Mouse (Mus musculus) spleen, postnatal 10 days (tissue): ENCODE data around the gene Serinc2.

Experiments used
- DNase-seq, 2 experiments: peaks; one replicate each; pipeline ENCODE4 v3.0.0; 2021 to 2022; ENCODE audit warnings: low spot score in 2 of 2

Gene Serinc2

DNA sequence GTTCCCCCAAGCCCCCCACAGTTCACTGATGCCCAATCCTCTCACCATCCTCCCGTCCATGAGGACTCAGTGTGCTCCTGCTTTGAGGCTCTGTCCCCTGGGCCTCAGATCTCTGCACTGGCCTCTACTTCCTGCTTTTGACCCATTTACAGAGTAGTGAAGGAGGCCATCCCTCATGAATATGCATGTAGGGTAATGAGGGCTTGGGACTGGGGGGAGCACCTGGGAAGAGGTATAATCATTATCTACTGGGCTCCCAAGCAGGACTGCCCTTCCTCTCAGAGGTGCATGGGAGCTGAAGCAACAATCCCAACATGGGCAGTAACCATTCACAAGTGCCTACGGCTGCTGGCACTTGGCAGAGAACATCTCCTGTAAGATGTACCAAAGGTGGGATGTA, at the start of gene Serinc2:
Serinc2 (minus strand) TSS at position 101 of the 400 bp plus-strand sequence.
- no peak for DNase-seq

DNA sequence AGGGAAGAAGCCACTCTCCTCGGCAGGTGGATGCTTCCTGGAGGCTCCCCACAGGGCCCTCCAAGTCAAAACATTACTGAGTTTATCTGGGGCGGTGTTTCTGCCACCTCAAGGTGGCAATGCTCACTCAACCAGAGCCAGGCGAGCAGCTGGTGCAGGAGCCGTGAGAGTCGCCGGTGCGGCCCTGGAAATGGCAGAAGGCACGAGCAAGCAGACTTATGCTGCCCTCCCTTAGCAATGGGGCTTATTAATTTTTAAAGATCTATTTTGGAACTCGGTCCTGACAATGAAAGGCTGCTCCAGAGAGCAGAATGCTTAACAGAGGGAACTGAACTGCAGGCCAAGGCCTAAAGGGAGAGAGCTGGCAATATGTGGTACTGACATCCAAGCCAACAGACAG, 48.4 kb upstream of the Serinc2 start:
- DNase-seq = no peak

DNA sequence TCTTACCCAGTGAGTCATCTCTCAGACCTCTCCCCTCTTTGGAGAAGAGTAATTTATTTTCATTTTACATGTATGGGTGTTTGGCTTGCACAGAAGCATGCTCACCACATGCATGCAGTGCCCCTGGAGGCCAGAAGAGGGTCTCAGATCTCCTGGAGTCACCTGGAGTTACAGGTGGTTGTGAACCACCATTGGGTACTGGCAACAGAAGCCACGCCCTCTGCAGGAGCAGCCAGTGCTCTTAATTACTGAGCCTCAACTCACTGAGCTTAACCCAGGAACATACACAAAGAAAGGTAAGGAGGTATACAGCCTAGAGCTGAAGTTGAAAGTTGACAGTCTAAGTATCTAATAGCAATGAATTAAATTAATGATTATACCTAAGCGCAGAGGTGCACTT, 46.4 kb upstream of the Serinc2 start:
- DNase-seq = no peak

DNA sequence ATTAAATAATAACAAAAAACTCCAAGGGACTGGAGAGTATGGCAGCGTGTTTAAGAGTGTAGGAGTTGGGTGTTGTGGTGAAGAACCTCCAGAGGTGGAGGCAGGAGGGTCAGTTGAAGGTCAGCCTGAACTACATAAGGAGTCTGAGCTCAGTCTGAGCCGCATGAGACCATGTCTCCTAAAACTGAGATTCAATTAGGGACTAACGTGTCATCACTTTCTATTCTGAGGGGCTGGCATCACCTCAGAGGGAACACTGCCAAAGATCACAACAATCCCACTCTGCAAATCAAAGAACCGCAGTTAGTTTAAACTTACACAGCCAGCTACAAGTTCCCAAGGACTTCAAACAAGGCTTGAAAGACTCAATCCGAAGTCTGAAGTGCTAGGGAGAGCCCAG, 44.6 kb upstream of the Serinc2 start:
- DNase-seq = no peak

DNA sequence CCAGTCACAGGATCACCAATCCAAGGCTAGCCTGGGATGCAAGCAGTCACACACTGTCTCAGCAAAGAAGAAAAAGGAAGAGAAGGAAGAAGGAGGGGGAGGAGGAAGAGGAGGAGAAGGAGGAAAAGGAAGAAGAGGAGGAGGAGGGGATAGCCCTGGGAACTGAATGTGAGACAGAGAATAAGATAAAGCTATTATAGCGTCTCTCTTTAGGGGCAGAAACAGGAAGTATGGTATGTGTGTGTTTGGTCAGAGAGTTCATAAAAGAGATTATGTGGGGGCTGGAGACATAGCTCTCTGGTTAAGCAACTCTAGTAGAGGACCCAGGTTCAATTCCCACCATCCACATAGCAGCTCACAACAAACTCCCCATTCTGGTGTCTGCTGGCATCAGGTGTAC, 44.2 kb upstream of the Serinc2 start:
- DNase-seq = peak in 1 of 2 experiments; percentile 5

DNA sequence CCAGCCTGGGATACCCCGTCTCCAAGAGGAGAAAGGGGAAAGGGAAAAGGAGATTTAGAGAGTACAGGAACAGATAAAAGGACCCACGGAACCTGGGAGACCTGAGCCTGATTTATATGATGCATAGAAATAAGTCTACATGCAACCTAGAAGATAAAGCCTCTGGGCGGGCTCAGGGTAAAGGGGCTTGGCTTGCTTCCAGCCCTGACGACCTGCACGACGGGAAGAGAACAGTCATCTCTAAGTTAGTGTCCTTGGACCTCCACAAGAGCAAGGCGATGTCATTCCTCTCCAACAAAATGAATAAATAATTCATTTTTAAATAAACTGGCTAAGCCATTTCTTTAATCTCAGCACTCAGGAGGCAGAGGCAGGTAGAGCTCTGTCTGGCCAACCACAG, 43.6 kb upstream of the Serinc2 start:
- DNase-seq = peak in 1 of 2 experiments; percentile 3

DNA sequence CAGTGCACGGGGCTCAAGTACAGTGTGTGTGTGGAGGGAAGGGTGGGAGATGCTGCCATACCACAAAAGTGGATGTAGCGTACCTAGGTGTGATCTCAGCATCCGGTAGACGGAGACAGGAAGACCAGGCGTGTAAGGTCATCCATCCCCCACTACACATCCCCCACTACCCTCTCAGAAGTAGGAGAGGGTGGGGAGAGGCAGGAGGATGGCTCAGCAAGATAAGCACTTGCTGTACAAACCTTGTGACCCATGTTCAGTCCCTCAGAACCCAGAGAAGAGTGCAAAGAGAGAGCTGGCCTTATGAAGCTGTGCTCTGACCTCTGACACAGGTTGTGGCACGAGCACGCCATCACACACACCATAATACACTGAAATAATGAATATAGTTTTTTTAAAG, 42.6 kb upstream of the Serinc2 start:
- DNase-seq = peak in 1 of 2 experiments; percentile 3

DNA sequence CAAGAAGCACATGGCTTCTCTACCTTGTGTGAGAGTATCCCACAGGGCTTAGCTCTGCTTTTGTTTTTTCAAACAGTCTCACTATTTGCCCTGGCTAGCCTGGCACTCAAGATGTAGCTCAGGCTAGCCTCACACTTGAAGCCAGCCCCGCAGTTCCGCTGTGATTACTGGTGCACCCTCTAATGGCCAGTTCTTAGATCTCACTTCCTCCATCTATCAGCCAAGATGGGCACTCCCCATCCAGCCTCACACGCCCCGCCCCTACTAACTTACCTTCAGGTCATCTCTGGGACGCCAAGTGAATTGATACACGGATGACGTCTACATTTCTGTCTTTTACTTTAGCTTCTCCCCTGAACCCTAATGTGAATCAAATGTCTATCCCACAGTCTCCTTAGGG, 40.6 kb upstream of the Serinc2 start:
- DNase-seq = peak in 1 of 2 experiments; percentile 2

DNA sequence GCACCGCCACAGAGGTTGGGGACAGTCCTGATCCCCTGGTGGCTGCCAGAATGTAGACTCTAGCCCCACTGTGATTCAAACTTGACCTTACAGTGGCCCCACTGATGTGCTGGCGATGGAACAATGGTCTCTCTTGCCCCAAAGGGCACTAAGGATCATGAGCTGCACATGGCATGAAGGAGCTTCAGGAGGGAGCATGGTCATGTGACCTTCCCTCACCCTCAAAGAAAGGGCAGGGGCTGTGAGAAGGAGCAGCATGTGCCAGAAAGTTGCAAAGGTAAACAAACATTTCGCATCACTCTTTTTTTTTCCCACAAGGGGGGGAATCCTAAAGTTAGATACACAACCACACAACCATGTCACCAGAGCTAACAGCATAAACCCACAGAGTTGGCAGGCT, 39.1 kb upstream of the Serinc2 start:
- DNase-seq = no peak

DNA sequence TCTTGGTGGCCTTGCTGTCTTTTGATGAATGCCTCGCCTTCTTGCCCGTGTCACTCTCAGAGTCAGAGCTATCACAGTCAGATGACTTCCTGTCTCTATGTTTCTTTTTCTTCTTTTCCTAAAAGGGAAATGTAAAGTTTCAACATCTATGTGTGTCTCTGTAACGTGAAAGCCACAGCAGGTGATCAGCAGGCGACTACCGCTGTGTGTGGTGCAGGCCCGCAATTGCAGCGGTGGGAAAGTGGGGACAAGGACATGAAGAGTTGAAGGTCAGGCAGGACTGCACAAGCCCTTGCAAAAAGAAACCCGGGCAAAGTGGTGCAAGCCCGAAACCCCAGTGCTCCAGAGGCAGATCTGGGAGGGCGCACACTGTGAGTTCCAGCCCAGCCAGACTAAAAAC, 37.7 kb upstream of the Serinc2 start:
- no peak for DNase-seq

DNA sequence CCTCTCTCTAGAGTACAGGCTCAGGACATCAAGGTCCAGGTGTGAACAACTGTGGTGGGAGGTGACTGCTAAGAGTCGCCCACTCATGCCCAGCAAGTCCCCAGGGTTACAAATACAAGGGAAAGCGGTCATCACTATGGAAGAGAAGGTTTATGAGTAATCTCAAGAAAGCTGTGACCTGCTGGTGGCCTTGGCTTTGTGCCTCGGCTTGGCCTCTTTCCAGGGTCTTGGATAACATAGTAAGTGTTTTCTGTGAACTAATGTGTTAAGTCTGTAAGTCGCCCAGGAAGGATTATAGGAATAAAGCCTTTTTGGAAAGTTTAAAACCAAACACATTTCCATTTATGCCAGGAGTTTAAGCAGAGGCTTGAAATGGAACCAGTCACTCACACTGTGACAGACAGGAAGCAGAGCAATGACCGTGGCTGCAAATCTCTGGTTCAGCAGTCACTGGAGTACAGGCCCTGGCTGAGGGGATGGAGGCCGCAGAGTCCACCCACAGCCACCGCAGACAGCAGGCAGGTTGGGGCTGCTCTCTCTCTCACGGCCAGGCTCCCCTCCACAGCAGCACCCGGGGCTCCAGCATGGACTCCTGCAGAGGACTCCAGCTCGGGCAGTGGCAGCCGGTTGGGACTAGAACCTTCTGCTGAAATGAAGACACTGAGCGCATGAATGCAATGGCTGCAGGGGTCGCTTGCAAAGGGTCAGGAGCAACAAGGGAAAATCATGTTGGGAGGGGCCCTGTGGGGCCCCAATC, 36.9 kb upstream of the Serinc2 start:
- DNase-seq = peak in 1 of 2 experiments; percentile 53

DNA sequence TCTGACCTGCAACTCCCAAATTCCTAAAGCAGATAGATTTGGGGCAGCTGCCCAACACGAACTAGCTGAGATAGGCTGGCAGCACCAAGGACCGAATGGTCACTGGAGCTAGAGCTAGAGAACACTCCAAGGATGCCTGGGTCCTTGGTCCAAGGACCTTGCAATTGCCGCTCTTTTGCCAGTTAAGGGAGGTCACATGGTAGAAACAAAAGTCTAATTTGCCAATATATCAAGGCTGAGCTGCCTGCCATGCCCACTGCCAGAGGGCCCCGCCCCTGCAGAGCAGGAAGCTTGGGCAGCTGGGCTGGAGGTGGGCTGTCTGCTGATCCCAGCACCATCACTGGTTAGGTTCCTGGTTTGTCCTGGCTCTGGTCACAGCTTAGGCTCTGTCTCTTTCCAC, 34.5 kb upstream of the Serinc2 start:
- DNase-seq = no peak

DNA sequence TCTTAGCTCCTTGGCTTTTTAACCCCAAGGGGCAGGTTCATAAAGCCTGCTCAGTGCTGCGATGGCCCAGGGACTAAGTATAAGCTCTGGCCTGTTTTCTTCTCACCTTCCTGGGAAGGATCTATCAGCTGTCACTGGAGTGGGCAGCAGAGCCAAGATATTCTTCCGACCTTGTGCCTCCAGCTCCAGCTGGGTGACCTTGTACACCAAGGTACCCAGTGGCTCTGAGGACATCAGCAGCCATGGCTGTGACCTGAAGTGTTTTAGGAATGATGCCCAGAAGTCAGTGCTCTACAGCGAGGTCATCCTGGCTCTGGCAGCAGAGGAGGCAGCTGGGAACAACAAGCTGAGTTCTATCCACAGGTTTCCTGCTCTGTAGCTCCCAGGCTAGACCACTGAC, 33.5 kb upstream of the Serinc2 start:
- no peak for DNase-seq

DNA sequence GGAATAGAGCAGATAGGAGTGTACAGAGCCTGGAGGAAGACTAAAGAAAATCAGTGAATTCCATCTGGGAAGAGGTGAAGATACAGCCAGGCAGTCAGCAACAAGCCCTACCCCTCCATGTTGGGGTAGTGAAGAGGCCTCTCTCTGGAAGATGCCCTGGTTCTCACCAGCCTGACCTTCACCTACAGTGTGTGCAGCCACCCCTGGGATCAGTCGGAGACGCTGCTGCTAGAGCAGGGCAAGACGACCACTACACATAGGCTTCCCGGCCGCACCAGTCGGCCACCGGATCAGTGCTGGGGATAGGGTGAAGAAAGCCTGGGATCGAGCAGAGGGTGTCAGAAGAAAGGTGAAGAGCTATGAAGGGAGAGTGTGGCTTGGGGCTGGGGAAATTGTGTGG, 30.2 kb upstream of the Serinc2 start:
- DNase-seq = no peak

DNA sequence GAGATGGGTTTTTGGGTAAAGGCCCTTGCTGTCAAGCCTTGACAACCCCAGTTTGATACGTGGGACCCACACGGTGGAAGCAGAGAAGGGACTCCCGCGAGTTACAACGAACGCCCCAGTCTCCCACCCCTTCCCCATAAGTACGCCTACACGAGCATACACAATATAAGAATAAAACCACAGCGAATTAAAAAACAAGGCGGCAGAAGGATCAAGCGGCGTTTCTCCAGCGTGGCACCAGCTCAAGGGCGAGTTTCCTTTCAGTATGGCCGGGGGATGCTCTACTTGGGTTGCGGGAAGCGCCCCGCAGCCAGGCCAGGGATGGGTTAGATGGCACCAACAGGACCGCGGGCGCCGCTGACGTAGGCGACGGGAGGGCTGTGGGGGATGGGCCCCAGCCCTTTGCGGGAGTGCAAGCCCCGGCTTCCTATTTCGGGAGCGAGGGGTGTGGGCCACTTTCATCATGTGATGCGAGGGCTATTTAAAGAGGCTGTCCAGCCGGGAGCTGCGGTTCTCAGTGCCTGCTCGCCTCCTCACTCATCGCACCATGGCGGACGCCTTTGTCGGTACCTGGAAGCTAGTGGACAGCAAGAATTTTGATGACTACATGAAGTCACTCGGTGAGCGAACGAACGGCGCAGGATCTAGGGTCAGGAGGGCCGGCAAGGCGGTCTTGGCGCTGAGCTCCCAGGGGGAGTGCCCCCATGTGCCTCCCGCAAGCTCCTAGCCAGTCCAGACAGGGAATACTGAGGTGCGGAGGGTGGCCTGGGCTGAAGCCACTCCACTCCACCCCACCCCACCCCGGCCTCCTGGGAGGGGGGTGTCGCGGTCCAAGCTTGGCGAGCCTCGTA, 29.5 kb upstream of the Serinc2 start, which contains the start of the genes Fabp3 and Gm10570:
Fabp3 (plus strand) TSS at position 365 of the 851 bp plus-strand sequence.
Gm10570 (minus strand) TSS at position 444 of the 851 bp plus-strand sequence.
- peak in 1 of 2 experiments; percentile 24 for DNase-seq

DNA sequence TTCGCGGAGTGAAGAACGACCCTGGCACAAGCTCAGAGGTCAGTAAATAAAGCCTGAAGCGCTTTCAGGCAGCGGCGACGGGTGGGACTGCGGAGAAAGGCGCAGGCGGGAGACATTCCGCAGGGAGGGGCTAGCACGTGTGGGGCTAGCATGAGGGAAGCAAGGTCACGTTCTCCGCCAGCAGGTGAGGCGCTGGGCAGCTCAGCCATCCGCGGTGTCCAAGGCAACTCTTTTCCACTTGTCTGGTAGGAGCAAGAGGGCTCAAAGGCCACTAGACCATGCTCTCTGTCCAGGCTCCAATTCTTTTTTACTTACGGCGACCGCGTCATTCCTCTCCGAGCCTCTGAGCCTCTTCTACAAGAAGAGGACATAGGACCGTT, 28.8 kb upstream of the Serinc2 start:
- peak in 1 of 2 experiments; percentile 59 for DNase-seq

DNA sequence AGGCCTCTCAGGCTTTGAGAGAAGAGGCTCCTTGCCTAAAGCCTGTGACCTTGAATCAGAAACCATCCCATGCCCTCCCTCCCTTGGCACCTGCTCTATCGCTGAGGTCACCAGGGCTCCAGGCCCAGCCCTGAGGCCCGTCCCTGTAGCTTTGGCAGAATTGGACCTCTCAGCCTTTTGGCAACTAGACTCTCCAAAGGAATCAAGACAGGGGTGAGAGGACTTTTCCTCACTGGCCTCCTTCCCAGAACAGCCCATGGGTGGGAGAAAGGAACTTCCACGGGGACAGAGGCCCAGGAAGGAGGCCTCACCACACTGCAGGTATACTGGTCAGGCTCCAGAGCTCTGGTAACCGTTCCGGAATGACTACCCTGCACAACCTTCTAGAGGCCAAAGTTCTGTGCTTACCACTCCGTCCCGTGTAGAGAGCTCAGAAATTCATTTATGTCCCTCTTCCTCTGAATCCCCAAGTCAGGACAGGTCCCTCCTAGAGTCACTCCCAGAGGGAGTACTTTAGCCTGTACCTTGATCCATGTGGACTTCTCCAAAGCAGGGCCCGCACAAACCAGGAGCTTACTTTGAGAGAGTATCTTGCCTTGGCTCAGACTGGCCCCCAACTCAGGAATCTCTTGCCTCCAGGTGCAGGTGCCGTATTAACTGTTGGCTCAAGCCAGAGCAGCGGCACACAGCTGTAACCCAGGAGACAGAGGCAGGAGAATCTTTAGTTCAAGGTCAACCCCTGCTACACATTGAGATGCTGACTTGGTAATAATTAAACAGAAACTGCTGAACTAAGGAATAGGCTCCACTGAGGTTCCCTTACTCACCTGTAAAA, 28.0 kb upstream of the Serinc2 start:
- no peak for DNase-seq

DNA sequence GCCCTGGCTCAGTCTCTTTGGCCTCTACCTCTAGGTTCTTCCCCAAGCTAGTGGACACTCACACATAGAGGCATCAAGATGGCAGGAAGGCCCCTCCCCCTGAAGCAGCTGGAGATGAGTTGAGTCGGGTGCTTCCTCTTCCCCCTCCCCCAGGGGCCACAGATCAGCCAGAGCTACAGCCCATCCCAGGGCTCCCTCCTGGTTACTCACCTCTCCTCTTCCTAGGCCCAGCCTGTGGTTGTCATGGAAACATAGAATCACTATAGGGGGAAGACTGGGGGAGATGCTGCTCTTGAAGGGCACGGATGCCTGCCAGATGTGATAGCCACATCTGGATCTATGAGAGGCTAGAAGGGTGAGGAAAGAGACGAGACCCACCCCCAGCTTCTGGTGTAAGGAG, 25.7 kb upstream of the Serinc2 start:
- no peak for DNase-seq

DNA sequence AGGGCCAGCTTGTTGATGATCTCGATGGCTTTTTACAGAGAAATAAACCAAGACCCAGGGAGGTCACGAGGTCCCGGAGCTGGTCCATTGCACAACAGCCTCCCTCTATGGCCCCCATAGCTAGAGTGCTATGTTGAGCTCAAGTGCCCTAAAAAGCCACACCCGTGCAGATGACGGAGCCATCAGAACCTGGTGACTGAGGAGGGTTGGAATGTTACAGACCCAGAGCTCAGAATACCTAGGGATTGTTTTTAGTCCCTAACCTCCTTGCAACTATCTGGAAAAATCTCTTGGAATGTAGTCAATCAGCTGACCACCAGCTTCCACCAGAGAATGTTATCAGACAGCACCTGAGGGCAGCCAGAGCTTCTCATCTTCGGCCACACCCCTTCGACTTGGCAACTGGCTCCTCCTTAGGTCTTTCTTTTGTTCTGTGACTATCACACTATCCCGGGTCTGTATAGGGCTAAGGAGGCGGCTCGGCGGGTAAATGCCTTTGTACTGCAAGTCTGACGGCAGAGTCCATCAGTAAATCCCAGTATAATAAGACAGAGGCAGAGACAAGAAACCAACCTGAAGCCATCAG, 23.4 kb upstream of the Serinc2 start:
- no peak for DNase-seq

DNA sequence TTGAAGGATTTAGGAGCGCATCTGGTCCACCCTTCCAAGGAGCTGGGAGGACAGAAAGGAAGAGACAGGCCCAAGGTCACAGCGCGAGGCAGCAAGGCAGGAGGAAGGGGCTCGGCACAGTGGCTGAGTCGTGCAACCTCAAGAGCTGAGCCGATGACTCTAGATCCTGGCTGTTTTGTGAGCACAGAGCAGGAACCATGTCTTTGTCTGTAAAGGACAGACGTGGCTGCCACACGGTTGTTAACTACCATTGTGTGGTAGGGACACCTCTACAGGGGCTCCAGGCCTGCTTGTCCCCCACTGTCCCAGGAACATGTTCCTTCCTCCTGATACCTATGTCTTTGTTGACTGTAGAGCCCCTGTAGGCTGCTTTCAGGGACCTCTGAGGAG, 20.6 kb upstream of the Serinc2 start:
- DNase-seq = no peak

DNA sequence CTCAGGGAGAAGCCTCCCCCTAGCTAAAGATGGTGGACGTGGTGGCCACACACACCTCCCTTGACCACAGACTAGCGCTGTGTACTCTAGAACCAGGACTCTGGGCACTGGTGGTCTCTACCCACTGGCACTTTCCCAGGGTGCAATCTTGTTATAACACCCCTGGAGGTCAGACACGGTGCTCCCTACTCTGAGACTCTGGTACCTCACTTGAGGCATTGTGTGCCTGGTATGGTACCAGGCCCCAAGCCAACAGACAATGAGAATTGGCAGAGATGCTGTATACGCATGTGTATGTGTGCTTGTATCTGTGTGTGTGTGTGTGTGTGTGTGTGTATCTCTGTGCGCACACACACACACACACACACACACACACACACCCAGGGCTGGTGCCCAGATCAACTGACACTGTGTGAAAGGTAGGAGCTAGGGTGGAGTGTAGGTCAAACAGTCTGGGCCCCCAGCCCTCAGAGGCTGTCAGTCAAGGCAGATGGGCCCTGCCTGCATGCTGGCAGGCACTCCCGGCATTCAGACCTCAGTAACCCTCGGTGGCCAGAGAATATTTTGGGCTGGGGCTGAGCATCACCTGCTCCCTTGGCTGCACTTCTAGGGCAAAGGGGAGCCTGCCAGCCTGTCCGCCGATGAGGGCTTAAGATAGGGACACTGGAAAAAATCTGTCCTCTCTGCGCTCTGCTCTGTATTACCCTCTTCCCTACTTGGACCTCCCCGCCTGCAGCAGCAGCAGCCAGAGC, 20.0 kb upstream of the Serinc2 start:
- no peak for DNase-seq
